Mouse (Mus musculus): ENCODE data around the gene Tnf.

- TF ChIP-seq POLR2AphosphoS2 (IDR thresholded peaks at IDR 0.05; ENCODE audit: insufficient read length, low read depth) (no peak), POLR2A (IDR thresholded peaks at IDR 0.05; ENCODE audit: insufficient read length, low read depth) (no peak), TCF12 (IDR thresholded peaks at IDR 0.05; ENCODE audit: insufficient read depth, poor library complexity, severe bottlenecking) (no peak), USF1 (IDR thresholded peaks at IDR 0.05; ENCODE audit: low read depth) (no peak), REST (IDR thresholded peaks at IDR 0.05; ENCODE audit: insufficient read depth, insufficient read length) (no peak), MYOD1 (IDR thresholded peaks at IDR 0.05; ENCODE audit: control insufficient read depth in 1 of 3, insufficient read length in 2 of 3, low read depth in 2 of 3) (no peak), MAX (IDR thresholded peaks at IDR 0.05; ENCODE audit: low read depth) (no peak), TCF3 (IDR thresholded peaks at IDR 0.05; ENCODE audit: insufficient read length, low read depth) (no peak), SRF (IDR thresholded peaks at IDR 0.05; ENCODE audit: control insufficient read depth, insufficient read length, low read depth) (no peak), CEBPB (IDR thresholded peaks at IDR 0.05; ENCODE audit: insufficient read depth, poor library complexity, severe bottlenecking) (no peak), E2F4 (IDR thresholded peaks at IDR 0.05; ENCODE audit: insufficient read depth) (no peak), MYOG (IDR thresholded peaks at IDR 0.05; ENCODE audit: control insufficient read depth in 1 of 3, insufficient read depth in 1 of 3, insufficient read length in 2 of 3, low read depth in 2 of 3) (no peak)
These were observed 25.8 kb downstream of the Tnf start, which contains the start of gene Aif1 for GRCm38 (mm10) chr17:35175968-35176367.

All from myocyte (in vitro differentiated cells).